Mouse (Mus musculus): ENCODE results near the gene Ube2v1.

- TF ChIP-seq CTCF (IDR thresholded peaks at IDR 0.05; ENCODE audit: extremely low read depth, insufficient read length, insufficient replicate concordance, low read depth, low read length) (no peak), POLR2A (IDR thresholded peaks at IDR 0.05; ENCODE audit: low read depth, low read length) (no peak)
These were observed 37.4 kb downstream of the Ube2v1 start for GRCm38 (mm10) chr2:167594444-167594934.
